Mouse (Mus musculus) heart, postnatal 36 days (tissue): ENCODE data around the gene Kctd18. TPM values are rescaled to one million over a fixed set of nuclear protein-coding genes. Genes with fewer than 3 reads are reported as not detected.

Source experiments
- DNase-seq, 2 experiments: peaks; one replicate each; pipeline ENCODE4 v3.0.0; 2021 to 2022
- intact Hi-C: fragments of 180-260 bp; cut with DNase I; formaldehyde crosslinking; loops from one replicate; pipeline ENCODE4 v1.15.1; 2025
- total RNA-seq, 2 experiments: library from RNA; stranded (reverse); gene quantifications; 2 replicates each; pipeline ENCODE4 v1.2.3; 2021

The Kctd18 gene
- total RNA-seq, 2 experiments from 2014 or later: 4.9 to 7.2 TPM

- peak; percentile 90 to 91 for DNase-seq
- intact Hi-C loops: loop anchor here (2.0 kb wide), 1 partner anchor 25 kb away; no protein-coding TSS in a partner anchor
Measured at GRCm38 (mm10) chr1:57995432-57996132, 23.2 kb downstream of the Kctd18 start, which contains the start of gene Sgo2a. Sgo2a (plus strand) TSS chr1:57995971.

GRCm38 (mm10) chr1:57991277-57991676 lies 27.5 kb downstream of the Kctd18 start:
- no peak for DNase-seq
- intact Hi-C loops: no loop called here

DNA sequence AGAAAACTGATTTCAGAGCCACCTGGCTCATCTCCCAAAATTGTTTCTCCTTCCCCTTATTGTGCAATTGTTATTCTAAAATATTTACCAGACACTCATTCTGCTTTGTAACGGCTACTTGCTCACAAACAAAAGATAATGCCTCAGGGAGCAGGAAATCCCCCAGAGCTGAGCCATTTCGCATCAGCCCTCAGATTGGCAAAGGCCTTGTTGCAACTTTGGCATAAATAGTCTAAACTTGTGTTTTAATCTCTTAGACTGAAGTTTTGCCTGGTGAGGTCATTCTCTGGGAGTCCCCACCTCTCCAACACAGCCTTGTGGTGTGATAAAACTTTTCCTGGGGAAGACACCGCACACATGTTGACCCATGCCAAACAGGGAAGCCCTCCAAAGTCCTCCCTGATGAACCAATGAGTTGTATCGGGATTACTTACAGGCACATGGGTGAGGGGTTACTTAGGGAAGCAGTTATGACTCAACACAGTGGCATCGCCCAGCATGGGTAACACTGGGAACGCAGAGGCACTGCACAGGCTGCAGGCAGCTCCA lies 29.6 kb downstream of the Kctd18 start:
- intact Hi-C loops: no loop called here
- peak; percentile 11 to 22 for DNase-seq

DNA sequence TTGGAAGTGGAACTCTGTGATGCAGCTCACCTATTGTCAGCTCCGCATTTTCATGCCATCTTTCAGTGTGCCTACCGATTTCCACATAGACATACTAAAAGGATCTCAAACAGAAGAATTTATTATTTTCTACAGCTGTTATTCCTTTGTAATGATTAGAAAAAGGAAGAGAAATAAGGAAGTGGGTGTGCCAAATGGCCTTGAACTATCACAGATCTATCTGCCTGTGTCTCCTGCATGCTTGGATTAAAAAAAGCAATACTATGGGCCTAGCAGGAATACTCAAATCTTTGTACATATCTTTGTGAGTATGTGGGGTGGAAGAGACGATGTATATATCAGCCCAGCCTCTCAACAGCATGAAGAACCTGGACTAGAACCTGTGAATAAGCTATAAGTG lies 41.9 kb downstream of the Kctd18 start:
- DNase-seq: no peak
- intact Hi-C loops: no loop called here

DNA sequence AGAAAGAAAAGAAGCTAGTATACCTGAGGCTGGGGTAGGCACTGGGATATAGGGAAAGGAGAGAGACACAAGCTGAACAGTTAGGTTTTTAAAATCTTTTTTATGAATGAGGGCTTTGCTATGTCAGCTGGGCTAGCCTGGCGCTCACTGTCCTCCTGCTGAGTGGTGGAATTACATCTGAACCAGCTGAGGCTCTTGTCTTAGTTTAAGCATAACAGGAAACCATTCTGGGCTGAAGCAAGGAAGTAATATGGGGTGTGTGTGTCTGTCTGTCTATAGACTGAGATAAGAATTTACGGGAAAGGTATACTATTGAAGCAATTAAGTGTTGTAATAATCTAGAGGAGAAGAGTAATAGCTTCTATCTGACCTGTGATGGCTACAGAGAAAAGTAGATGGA lies 47.2 kb downstream of the Kctd18 start:
- intact Hi-C loops: loop anchor here (2.0 kb wide), 1 partner anchor 23 kb away; the partner anchor contains the start of gene Sgo2a
- no peak for DNase-seq

DNA sequence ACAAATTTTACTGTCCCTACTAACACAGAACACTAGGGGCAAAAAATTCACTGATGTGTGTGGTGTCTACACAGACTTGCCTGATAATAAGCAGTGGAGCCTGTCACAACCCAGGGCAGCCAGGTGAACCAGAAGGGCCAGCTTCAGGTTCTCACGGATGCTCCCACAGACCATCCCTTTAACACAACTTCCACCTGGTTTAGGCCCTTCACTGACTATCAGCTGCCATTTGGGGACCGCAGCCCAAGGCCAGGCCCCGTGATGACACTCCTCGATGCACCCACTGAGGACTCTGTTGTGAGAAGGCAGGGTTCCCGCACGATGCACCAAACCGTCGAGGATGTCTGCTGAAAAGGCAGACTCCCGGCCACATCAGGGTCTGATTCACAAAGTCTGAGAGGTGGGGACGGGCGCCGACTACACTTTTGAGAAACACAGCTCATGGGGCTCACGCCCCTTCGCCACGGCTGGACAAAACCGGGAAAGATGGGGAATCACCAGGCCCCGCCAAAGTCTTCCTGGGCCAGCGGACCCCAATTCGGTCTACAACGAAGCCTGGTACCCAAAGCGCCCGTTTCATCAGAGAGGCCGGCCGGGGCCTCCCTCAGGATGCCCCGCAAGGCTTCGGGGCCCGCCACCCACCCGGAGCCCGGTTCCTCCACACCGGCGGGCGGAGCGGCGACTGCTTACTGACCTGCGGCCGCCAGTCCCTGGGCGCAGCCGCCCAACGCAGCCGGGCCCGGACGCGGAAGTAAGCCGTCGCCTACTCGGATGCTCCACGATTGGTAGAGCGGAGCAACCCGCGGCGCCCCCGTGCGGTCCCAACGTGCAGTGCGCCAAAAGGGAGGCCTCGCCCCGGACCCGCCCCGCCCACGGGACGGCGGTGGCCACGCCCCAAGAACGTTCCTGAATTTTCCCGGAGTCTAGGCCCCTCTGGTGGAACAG lies 49.2 kb downstream of the Kctd18 start:
- intact Hi-C loops: loop anchor here (2.0 to 5.0 kb wide), 3 partner anchors 25 to 542 kb away; partner anchors contain the start of gene Sgo2a
- DNase-seq: peak; percentile 98 to 99

DNA sequence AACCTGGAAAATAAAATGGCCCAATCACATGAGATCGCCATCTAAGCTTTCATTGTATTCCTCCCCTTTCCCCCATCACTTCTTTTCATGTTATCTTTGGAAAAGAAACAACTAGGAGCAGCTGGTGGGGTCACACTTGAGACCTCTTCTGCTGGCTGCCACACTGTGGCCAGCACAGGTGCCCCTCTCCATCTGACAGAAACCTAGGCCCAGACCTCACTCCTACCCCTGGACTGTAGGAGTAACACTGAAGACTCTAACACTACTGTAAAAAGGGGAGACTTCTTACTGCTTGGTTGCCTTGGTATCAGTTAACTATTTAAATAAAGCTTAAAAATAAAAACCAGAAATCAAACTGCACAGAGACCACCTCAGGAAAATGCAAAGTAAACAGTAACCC lies 63.0 kb downstream of the Kctd18 start:
- DNase-seq: no peak
- intact Hi-C loops: no loop called here

DNA sequence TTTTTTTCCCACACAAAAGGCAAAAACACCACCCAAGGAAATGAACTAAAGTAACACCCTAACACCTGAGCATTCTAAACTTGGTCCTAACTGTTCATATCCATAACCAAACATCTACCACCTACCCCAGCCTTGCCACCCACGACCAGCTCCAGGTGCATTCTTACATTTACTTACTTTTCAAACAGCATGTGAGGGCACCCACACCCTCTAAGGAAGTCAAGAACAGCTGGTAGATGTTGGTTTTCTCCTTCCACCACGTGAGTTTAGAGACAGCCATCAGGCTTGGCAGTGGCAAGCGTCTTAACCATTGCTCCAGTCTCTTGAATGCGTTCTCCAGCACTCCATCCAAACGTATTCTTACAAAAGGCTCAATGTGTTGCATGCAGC lies 64.4 kb downstream of the Kctd18 start:
- intact Hi-C loops: no loop called here
- DNase-seq: no peak

GRCm38 (mm10) chr1:57953586-57954375 lies 65.0 kb downstream of the Kctd18 start:
- DNase-seq: no peak
- intact Hi-C loops: no loop called here

- DNase-seq: no peak
- intact Hi-C loops: no loop called here
Measured at GRCm38 (mm10) chr1:57952509-57952908, 66.2 kb downstream of the Kctd18 start.

DNA sequence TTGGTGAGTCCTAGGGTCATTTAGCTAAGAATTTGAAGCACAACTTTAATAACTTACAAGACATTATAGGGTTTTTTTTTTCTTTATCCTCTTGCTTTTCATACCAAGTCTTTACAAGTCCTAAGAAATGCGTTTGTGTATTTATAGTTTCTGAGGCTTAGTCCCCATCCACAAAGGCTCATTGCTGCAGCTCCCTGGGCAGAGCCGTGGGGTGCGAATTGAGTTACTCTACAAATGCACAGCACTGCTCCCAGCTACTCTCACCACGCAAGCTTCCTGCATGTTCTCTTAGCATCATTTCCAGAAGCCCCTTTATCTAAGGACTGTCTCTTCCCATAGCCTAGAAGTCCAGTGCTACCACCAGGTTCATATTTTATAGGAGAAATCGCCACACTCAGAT lies 69.0 kb downstream of the Kctd18 start:
- DNase-seq: no peak
- intact Hi-C loops: loop anchor here (1.0 to 5.0 kb wide), 2 partner anchors 172 to 520 kb away; no protein-coding TSS in a partner anchor

GRCm38 (mm10) chr1:57949195-57949594 lies 69.6 kb downstream of the Kctd18 start:
- intact Hi-C loops: loop anchor here (1.0 to 5.0 kb wide), 2 partner anchors 172 to 520 kb away; no protein-coding TSS in a partner anchor
- peak in 1 of 2 experiments; percentile 8 for DNase-seq

DNA sequence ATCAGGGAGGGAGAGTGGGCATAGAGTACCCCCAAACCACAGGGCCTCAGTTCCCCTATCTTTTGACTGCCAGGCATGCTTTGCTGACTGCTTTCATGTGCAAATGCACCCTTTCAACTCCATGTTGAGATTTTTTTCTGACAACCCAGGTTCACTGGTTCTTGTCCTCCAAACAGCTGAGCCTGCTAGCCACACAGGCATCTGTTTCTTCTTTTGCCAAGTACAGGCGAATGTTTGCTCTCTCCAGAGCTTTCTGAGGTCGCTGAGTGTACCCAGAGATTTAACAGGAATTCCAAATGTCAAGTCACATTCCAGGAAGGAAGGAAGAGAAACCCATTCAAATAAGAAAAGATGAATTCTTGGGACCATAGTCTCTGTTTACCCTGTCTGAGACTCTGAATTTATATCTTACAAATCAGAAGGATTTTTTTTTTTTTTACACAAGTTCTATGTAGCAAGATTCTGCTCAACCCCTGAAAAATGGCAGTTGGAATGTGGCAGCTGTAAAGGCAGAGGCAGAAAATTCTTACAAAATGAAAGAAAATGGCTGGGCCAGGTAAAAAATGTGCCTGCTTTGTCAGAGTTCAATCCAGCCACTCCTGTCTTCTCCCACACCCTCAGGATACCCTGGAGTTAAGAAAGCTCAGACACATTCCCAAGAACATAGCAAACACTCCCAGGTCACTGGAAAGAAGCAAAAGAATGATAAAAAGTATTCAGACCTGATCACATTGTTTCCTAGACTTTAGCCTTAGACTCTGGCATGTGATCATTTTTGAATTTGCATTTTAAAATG lies 71.0 kb downstream of the Kctd18 start:
- intact Hi-C loops: loop anchor here (5.0 kb wide), 1 partner anchor 170 kb away; no protein-coding TSS in a partner anchor
- DNase-seq: no peak

DNA sequence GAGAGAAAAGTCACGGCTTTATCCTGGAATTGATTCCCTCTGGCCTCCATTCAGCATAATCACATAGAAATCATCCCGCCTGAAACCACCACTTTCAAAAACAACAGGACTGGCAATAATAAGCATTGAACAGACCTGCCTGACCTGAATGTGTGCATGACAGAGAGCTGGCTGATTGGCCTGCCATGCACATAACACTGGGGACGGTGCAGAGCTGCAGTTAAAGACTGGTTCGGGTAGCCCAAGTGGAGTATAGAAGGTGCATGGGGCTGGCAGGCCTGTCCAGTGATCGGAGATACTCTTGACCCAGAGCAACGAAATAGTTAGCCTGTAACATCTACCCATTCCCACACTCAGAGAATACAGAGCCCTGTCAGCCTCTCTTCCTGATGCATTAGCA lies 76.5 kb downstream of the Kctd18 start:
- intact Hi-C loops: no loop called here
- DNase-seq: no peak

DNA sequence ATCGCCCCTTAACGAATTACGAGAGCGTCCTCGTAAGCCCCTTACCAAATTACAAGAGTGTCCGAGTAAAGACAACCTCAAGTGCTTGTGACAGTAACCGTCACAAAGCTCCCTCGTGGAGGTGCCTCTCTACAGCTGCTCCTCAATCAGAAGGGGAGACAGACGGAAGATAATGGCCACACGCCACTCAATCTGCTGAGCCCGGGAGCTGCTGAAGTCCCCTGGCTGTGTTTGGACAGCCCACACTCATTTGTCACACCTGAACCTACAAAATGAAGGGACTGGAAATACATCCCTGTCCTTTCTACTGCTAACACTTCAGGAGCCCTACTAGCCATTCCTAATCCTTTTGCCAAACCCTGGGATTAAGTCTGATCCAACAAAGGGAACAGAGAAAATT lies 77.0 kb downstream of the Kctd18 start:
- intact Hi-C loops: no loop called here
- DNase-seq: no peak

GRCm38 (mm10) chr1:57941095-57941494 lies 77.7 kb downstream of the Kctd18 start:
- no peak for DNase-seq
- intact Hi-C loops: no loop called here

DNA sequence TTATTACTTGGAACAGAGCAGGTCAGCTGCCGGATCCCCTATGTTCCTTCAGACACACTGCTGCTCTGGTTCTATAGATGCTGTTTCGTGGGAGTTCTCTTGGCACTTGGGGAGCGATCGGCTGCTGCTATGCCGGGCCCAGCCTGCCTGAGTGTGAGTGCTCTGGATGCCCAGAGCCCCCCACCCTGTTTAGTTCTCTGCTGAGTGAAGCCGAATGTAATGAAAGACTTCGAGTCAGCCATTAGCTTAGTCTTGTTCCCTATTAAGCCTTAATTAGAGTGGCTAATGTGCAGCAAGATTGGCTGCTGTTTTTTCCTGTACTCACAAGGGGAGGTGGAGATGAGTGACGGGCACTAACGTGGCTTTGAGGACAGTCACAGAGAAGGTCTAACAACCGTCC lies 78.1 kb downstream of the Kctd18 start:
- intact Hi-C loops: no loop called here
- no peak for DNase-seq

GRCm38 (mm10) chr1:57934287-57934686 lies 84.5 kb downstream of the Kctd18 start:
- intact Hi-C loops: no loop called here
- no peak for DNase-seq

GRCm38 (mm10) chr1:57918567-57918966 lies 100.2 kb downstream of the Kctd18 start:
- DNase-seq: no peak
- intact Hi-C loops: no loop called here
